Mouse (Mus musculus): ENCODE data around the gene Sgms1. TPM values are rescaled to one million over a fixed set of nuclear protein-coding genes. Genes with fewer than 3 reads are reported as not detected.

The Sgms1 gene
- polyA plus RNA-seq, 1 experiment from 2014 or later = 50.8 TPM

- no peaks in the 10 kb centered on the region for H3K9me3 ChIP-seq (ENCODE audit: control insufficient read depth, low read length)
- H3K27ac ChIP-seq (ENCODE audit: low read depth, low read length) = no peak overlapping the region
- no peaks in the 10 kb centered on the region for H3K36me3 ChIP-seq (ENCODE audit: control insufficient read depth, insufficient read depth, low read length)
- H3K4me2 ChIP-seq (replicated peaks; ENCODE audit: low read depth, low read length) = no peak overlapping the region
- WGBS = 96% methylated on average over 3 of the region's 3 CpGs
- no peak overlapping the region for H3K4me3 ChIP-seq (ENCODE audit: low read length)
- no peaks in the 10 kb centered on the region for H3K27me3 ChIP-seq (ENCODE audit: control insufficient read depth, insufficient read depth, low read length)
- ATAC-seq (ENCODE audit: low FRiP score, low TSS enrichment) = no peak
- no peaks in the 10 kb centered on the region for H3K4me1 ChIP-seq (ENCODE audit: control insufficient read depth, insufficient read depth, low read length)
- no peak overlapping the region for H3K9ac ChIP-seq (ENCODE audit: low read depth, low read length)
These were observed 195.4 kb downstream of the Sgms1 start for GRCm38 (mm10) chr19:32194074-32194473.

DNA sequence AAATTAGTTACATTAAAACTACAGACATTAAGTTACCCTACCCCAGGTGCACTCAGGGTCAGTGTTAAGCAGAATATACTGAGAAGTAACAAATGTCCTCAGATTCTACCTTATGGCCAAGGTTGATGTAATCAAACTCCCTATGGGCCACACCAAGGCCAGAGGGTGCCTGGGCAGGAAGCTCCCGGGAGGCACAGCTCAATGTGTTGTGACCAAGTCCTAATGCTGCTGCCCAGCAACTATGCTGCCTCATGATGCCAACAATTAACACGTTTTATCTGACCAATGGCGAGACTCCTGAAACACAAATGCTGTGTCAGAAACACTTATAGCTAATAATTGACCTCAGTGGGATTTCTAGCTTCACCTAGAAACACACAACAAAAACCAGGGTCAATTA, 197.9 kb downstream of the Sgms1 start:
- WGBS = 83% methylated on average over 3 of the region's 3 CpGs
- H3K9me3 ChIP-seq (ENCODE audit: control insufficient read depth, low read length) = no peaks in the 10 kb centered on the region
- ATAC-seq (ENCODE audit: low FRiP score, low TSS enrichment) = no peak
- no peak overlapping the region for H3K4me2 ChIP-seq (replicated peaks; ENCODE audit: low read depth, low read length)
- no peaks in the 10 kb centered on the region for H3K36me3 ChIP-seq (ENCODE audit: control insufficient read depth, insufficient read depth, low read length)
- H3K4me1 ChIP-seq (ENCODE audit: control insufficient read depth, insufficient read depth, low read length) = peaks cover 9% of the 10 kb centered on the region; the same call in 1 of the 2 replicates
- no peak overlapping the region for H3K9ac ChIP-seq (ENCODE audit: low read depth, low read length)
- H3K27ac ChIP-seq (ENCODE audit: low read depth, low read length) = no peak overlapping the region
- no peaks in the 10 kb centered on the region for H3K27me3 ChIP-seq (ENCODE audit: control insufficient read depth, insufficient read depth, low read length)
- no peak overlapping the region for H3K4me3 ChIP-seq (ENCODE audit: low read length)

DNA sequence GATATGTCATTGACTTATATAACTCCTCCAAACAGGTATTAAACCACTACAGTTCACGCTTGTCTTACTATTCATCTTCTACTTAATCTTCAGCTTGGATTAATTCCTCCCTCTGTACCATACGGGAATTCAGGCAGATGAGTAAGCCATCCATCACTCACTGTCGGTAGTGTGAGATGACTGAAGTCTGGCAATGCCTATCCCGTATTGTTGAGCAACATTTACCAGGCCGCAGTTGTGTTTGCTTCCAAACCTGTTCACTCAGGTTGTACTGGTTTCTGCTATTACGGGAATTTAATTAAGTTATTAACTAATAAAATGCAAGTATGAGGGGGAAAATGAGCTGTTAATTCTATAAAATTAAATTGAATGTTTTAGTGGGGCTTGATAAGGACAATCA, 199.6 kb downstream of the Sgms1 start:
- no peak for ATAC-seq (ENCODE audit: low FRiP score, low TSS enrichment)
- no peaks in the 10 kb centered on the region for H3K9me3 ChIP-seq (ENCODE audit: control insufficient read depth, low read length)
- peaks cover 9% of the 10 kb centered on the region; the same call in 1 of the 2 replicates for H3K4me1 ChIP-seq (ENCODE audit: control insufficient read depth, insufficient read depth, low read length)
- WGBS = 91% methylated on average over 6 of the region's 6 CpGs
- no peak overlapping the region for H3K4me2 ChIP-seq (replicated peaks; ENCODE audit: low read depth, low read length)
- H3K36me3 ChIP-seq (ENCODE audit: control insufficient read depth, insufficient read depth, low read length) = no peaks in the 10 kb centered on the region
- H3K27me3 ChIP-seq (ENCODE audit: control insufficient read depth, insufficient read depth, low read length) = no peaks in the 10 kb centered on the region
- H3K27ac ChIP-seq (ENCODE audit: low read depth, low read length) = no peak overlapping the region
- H3K9ac ChIP-seq (ENCODE audit: low read depth, low read length) = no peak overlapping the region
- H3K4me3 ChIP-seq (ENCODE audit: low read length) = no peak overlapping the region

DNA sequence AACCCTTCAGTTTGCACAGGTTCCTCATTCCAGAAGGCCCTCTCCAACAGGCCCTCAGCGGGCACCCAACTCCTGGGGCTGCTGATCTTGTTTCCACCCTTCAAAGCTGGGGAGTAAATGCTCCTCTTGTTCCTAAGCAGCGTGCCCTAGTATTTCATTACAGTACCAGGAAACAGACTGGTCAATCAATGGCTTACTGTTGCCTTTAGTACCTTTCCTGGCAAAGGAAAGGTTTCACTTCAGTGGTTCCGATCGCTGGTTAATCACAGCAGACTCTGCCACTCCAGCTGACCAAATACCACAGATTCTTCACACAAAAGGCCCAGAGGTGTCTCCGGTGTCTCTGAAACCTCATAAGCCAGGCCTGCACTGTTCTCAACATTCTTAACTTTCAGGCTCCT, 200.5 kb downstream of the Sgms1 start:
- Histone ChIP-seq H3K9me3 (ENCODE audit: control insufficient read depth, low read length) (no peaks in the 10 kb centered on the region), H3K4me2 (replicated peaks; ENCODE audit: low read depth, low read length) (no peak overlapping the region), H3K27me3 (ENCODE audit: control insufficient read depth, insufficient read depth, low read length) (no peaks in the 10 kb centered on the region), H3K4me1 (ENCODE audit: control insufficient read depth, insufficient read depth, low read length) (peaks cover 9% of the 10 kb centered on the region; the same call in 1 of the 2 replicates), H3K27ac (ENCODE audit: low read depth, low read length) (peak overlapping the region; percentile 33; the same call in 1 of the 2 replicates), H3K36me3 (ENCODE audit: control insufficient read depth, insufficient read depth, low read length) (no peaks in the 10 kb centered on the region), H3K9ac (ENCODE audit: low read depth, low read length) (no peak overlapping the region), H3K4me3 (ENCODE audit: low read length) (no peak overlapping the region)
- peak; percentile 71; the same call in 1 of the 2 replicates for ATAC-seq (ENCODE audit: low FRiP score, low TSS enrichment)
- 47% methylated on average over 5 of the region's 5 CpGs for WGBS

- no peaks in the 10 kb centered on the region for H3K36me3 ChIP-seq (ENCODE audit: control insufficient read depth, insufficient read depth, low read length)
These were observed 202.9 kb downstream of the Sgms1 start for GRCm38 (mm10) chr19:32186594-32187092.

DNA sequence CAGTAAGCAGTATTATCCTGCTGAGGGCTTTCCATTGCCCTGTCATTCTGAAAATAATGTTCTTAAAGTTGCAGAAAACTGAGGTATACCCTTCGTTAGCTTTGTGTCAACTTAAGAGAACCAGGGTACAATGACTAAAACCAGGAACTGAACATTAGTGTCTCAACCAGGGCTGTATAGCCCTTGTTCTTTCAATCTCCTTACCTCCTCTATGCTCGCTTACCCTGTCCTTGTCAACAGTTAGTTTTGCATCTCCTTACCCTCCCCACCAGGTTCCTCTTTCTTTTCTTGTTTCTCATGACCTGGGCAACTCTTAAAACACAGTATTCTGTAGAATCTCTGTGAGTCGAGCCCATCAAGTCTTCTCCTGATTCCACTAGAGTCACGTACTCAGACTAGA, 206.5 kb downstream of the Sgms1 start:
- Histone ChIP-seq H3K27ac (ENCODE audit: low read depth, low read length) (no peak overlapping the region), H3K4me2 (replicated peaks; ENCODE audit: low read depth, low read length) (no peak overlapping the region), H3K9ac (ENCODE audit: low read depth, low read length) (no peak overlapping the region), H3K4me3 (ENCODE audit: low read length) (no peak overlapping the region), H3K36me3 (ENCODE audit: control insufficient read depth, insufficient read depth, low read length) (no peaks in the 10 kb centered on the region), H3K4me1 (ENCODE audit: control insufficient read depth, insufficient read depth, low read length) (peaks cover 28% of the 10 kb centered on the region), H3K9me3 (ENCODE audit: control insufficient read depth, low read length) (no peaks in the 10 kb centered on the region), H3K27me3 (ENCODE audit: control insufficient read depth, insufficient read depth, low read length) (no peaks in the 10 kb centered on the region)
- 95% methylated on average over 4 of the region's 4 CpGs for WGBS
- no peak for ATAC-seq (ENCODE audit: low FRiP score, low TSS enrichment)

More at GRCm38 (mm10) chr19:32186594-32187092, 202.9 kb downstream of the Sgms1 start:
- Histone ChIP-seq H3K27me3 (ENCODE audit: control insufficient read depth, insufficient read depth, low read length) (no peaks in the 10 kb centered on the region), H3K4me2 (replicated peaks; ENCODE audit: low read depth, low read length) (no peak overlapping the region), H3K27ac (ENCODE audit: low read depth, low read length) (peak overlapping the region; percentile 37; the same call in 1 of the 2 replicates), H3K9me3 (ENCODE audit: control insufficient read depth, low read length) (no peaks in the 10 kb centered on the region), H3K9ac (ENCODE audit: low read depth, low read length) (no peak overlapping the region), H3K4me3 (ENCODE audit: low read length) (no peak overlapping the region), H3K4me1 (ENCODE audit: control insufficient read depth, insufficient read depth, low read length) (peaks cover 11% of the 10 kb centered on the region)
- 71% methylated on average over 8 of the region's 8 CpGs for WGBS
- peak; percentile 43; the same call in 1 of the 2 replicates for ATAC-seq (ENCODE audit: low FRiP score, low TSS enrichment)

GRCm38 (mm10) chr19:32182471-32182870, 207.0 kb downstream of the Sgms1 start:
- Histone ChIP-seq H3K9ac (ENCODE audit: low read depth, low read length) (no peak overlapping the region), H3K27ac (ENCODE audit: low read depth, low read length) (no peak overlapping the region), H3K36me3 (ENCODE audit: control insufficient read depth, insufficient read depth, low read length) (no peaks in the 10 kb centered on the region), H3K27me3 (ENCODE audit: control insufficient read depth, insufficient read depth, low read length) (no peaks in the 10 kb centered on the region), H3K4me1 (ENCODE audit: control insufficient read depth, insufficient read depth, low read length) (peaks cover 28% of the 10 kb centered on the region), H3K4me2 (replicated peaks; ENCODE audit: low read depth, low read length) (no peak overlapping the region), H3K4me3 (ENCODE audit: low read length) (no peak overlapping the region), H3K9me3 (ENCODE audit: control insufficient read depth, low read length) (no peaks in the 10 kb centered on the region)
- no peak for ATAC-seq (ENCODE audit: low FRiP score, low TSS enrichment)
- whole genome bisulfite sequencing = 87% methylated on average over 5 of the region's 5 CpGs

GRCm38 (mm10) chr19:32181721-32182394, 207.7 kb downstream of the Sgms1 start:
- Histone ChIP-seq H3K36me3 (ENCODE audit: control insufficient read depth, insufficient read depth, low read length) (no peaks in the 10 kb centered on the region), H3K27ac (ENCODE audit: low read depth, low read length) (no peak overlapping the region), H3K27me3 (ENCODE audit: control insufficient read depth, insufficient read depth, low read length) (no peaks in the 10 kb centered on the region), H3K4me1 (ENCODE audit: control insufficient read depth, insufficient read depth, low read length) (peaks cover 26% of the 10 kb centered on the region), H3K4me3 (ENCODE audit: low read length) (no peak overlapping the region), H3K4me2 (replicated peaks; ENCODE audit: low read depth, low read length) (no peak overlapping the region), H3K9me3 (ENCODE audit: control insufficient read depth, low read length) (no peaks in the 10 kb centered on the region), H3K9ac (ENCODE audit: low read depth, low read length) (no peak overlapping the region; the same call in 1 of the 2 replicates)
- ATAC-seq (ENCODE audit: low FRiP score, low TSS enrichment) = no peak
- 77% methylated on average over 12 of the region's 12 CpGs for WGBS
